Mouse (Mus musculus) forebrain, embryonic 11.5 days (tissue): ENCODE measurements around the gene Cth. TPM values are rescaled to one million over a fixed set of nuclear protein-coding genes. Genes with fewer than 3 reads are reported as not detected.
A peak's percentile ranks its signal among the peaks of the same experiment; 100 is the strongest.
"Not testable (repeated sequence)": the region's sequence is repeated elsewhere in the genome, so short reads cannot be mapped to it uniquely, and the experiment has no call there.

ENCODE experiments used
- ATAC-seq: fragments of 200-750 bp; cut with Nextera tagmentation; replicated peaks from 2 replicates; pipeline ENCODE4 v1.8.0; 2017; ENCODE audit warnings: moderate TSS enrichment; ENCODE audit not compliant: low FRiP score
- DNase-seq: peaks from one replicate; pipeline ENCODE4 v3.0.0-alpha.2; 2017; ENCODE audit warnings: low spot score
- H3K27ac ChIP-seq: fragments of 300-500 bp; sonication (generic); 2 replicates; pipeline ENCODE4 v1.5.1; 2014; ENCODE audit warnings: low read depth, low read length
- H3K27me3 ChIP-seq: fragments of 300-500 bp; sonication (generic); 2 replicates; pipeline ENCODE4 v1.6.1; 2014; ENCODE audit warnings: mild to moderate bottlenecking, low read length, mixed read lengths; ENCODE audit not compliant: control insufficient read depth, insufficient read depth
- H3K36me3 ChIP-seq: fragments of 300-500 bp; sonication (generic); 2 replicates; pipeline ENCODE4 v1.6.1; 2014; ENCODE audit warnings: mild to moderate bottlenecking, low read length, moderate library complexity, mixed read lengths; ENCODE audit not compliant: control insufficient read depth, insufficient read depth
- H3K4me1 ChIP-seq: fragments of 300-500 bp; sonication (generic); replicated peaks from 2 replicates; pipeline ENCODE4 v1.6.1; 2014; ENCODE audit warnings: low read length, mixed read lengths; ENCODE audit not compliant: control insufficient read depth, insufficient read depth
- H3K4me2 ChIP-seq: fragments of 300-500 bp; sonication (generic); 2 replicates; pipeline ENCODE4 v1.6.1; 2014; ENCODE audit warnings: low read depth, mild to moderate bottlenecking, low read length, moderate library complexity, mixed read lengths; ENCODE audit not compliant: severe bottlenecking
- H3K4me3 ChIP-seq: fragments of 300-500 bp; sonication (generic); 2 replicates; pipeline ENCODE4 v1.5.1; 2014; ENCODE audit warnings: low read depth, low read length
- H3K9ac ChIP-seq: fragments of 300-500 bp; sonication (generic); 2 replicates; pipeline ENCODE4 v1.6.1; 2014; ENCODE audit warnings: low read length
- H3K9me3 ChIP-seq: fragments of 300-500 bp; sonication (generic); 2 replicates; pipeline ENCODE4 v1.6.1; 2016; ENCODE audit warnings: low read length, mixed read lengths; ENCODE audit not compliant: control insufficient read depth
- WGBS: fragments of 180-500 bp; shearing (Covaris S2); extraction: QIAGEN DNeasy Blood & Tissue Kit; methylation state at CpG from one replicate; pipeline ENCODE4 v1.1.7; 2014; 5-methylcytosine and 5-hydroxymethylcytosine counted together
- polyA plus RNA-seq: library from polyadenylated mRNA; unstranded; fragments of >200 nt; fragmentation: Nextera tagmentation; extraction: Ambion mirVana; gene quantifications from 2 replicates; pipeline ENCODE4 v1.2.1, GENCODE M21; 2014

Gene Cth
- polyA plus RNA-seq, 1 experiment from 2014 or later, result 15.1 TPM

- Histone ChIP-seq H3K36me3 (no peaks in the 10 kb centered on the region), H3K4me3 (peak within 1 kb of the TSS; percentile 93), H3K4me1 (no peaks in the 10 kb centered on the region), H3K4me2 (peak within 1 kb of the TSS; percentile 89), H3K27ac (peak within 1 kb of the TSS; percentile 88), H3K9ac (peak within 1 kb of the TSS; percentile 96), H3K27me3 (no peaks in the 10 kb centered on the region), H3K9me3 (no peaks in the 10 kb centered on the region)
- 0% methylated on average over 31 of the region's 45 CpGs for WGBS
- peak; percentile 95 for DNase-seq
- peak; percentile 97 for ATAC-seq
Observed at GRCm38 (mm10) chr3:157946843-157947358, 22.0 kb upstream of the Cth start, which contains the start of gene Ankrd13c. Gene Ankrd13c (plus strand): TSS chr3:157947239.

- ATAC-seq (no peak), DNase-seq (no peak)
- no peak overlapping the region for H3K4me2 ChIP-seq
- 83% methylated on average over 2 of the region's 2 CpGs for WGBS
- no peaks in the 10 kb centered on the region for H3K36me3 ChIP-seq
- no peaks in the 10 kb centered on the region for H3K9me3 ChIP-seq
- no peaks in the 10 kb centered on the region for H3K4me1 ChIP-seq
- H3K27me3 ChIP-seq, result no peaks in the 10 kb centered on the region
- H3K9ac ChIP-seq, result no peak overlapping the region
- H3K4me3 ChIP-seq, result no peak overlapping the region
- H3K27ac ChIP-seq, result no peak overlapping the region
Observed at GRCm38 (mm10) chr3:157938585-157938984, 13.7 kb upstream of the Cth start.

DNA sequence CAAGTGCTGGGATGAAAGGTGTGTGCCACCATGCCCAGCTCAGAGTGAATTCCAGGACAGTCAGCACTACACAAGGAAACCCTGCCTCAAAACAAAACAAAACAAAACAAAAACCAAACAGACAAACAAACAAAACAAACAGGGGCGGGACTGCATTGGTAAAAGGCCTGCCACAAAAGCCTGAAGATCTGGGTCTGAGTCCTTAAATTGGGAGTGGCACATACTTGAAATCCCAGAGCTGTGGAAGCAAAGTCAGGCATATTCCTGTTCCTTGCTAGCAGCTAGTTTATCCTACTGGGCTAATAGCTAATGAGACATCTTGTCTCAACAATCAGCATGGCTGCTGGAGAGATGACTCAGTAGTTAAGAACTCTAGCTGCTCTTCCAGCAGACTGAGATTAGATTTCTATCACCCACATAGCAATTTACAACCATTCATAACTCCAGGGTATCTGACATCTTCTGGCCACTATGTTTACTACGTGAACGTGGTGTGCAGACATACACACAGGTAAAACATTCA is 9.5 kb upstream of the Cth start:
- WGBS, result 79% methylated on average over 3 of the region's 3 CpGs
- no peaks in the 10 kb centered on the region for H3K4me1 ChIP-seq
- H3K27me3 ChIP-seq, result no peaks in the 10 kb centered on the region
- DNase-seq, result no peak
- H3K9ac ChIP-seq, result no peak overlapping the region
- no peak overlapping the region for H3K4me2 ChIP-seq
- H3K9me3 ChIP-seq, result no peaks in the 10 kb centered on the region
- ATAC-seq, result no peak
- no peak overlapping the region for H3K4me3 ChIP-seq
- no peaks in the 10 kb centered on the region for H3K36me3 ChIP-seq
- no peak overlapping the region for H3K27ac ChIP-seq

DNA sequence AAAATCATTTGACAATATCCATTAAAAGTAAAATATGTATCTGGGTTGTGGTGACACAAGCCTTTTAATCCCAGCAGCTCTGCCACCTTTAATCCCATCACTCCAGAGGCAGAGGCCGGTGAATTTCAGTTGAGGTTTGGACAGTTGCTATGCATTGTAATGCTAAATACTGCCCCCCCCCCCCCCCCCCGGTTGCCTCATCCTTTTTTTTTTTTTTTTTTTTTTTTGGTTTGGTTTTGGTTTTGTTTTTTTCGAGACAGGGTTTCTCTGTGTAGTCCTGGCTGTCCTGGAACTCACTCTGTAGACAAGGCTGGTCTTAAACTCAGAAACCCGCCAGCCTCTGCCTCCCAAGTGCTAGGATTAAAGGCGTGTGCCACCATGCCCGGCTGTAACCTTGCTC is 8.3 kb upstream of the Cth start:
- not testable (repeated sequence) for H3K4me2 ChIP-seq, H3K4me1 ChIP-seq, H3K27ac ChIP-seq, ATAC-seq, H3K27me3 ChIP-seq, H3K9ac ChIP-seq, H3K4me3 ChIP-seq, H3K36me3 ChIP-seq, DNase-seq, H3K9me3 ChIP-seq
- 79% methylated on average over 5 of the region's 6 CpGs for WGBS

DNA sequence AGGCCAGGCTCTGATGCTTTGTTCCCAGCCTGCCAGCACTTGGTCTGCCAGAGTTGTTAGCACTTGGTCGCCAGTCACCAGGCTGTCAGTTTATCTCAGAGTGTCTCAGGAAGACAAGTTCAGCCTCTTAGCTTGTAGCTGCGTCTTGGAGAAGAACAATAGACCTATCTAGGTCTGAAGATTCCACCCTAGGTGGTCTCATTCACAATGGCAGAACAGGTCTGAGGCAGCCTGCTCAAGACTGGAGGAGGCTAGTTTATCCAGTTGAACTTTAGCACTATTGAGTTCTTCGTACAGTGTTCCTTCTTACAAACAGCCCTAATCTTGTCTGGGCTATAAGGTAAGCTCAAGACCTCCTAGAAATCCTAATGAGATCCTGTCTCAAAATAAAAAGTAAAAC is 7.2 kb upstream of the Cth start:
- Histone ChIP-seq H3K4me2 (no peak overlapping the region), H3K27ac (no peak overlapping the region), H3K27me3 (no peaks in the 10 kb centered on the region), H3K36me3 (no peaks in the 10 kb centered on the region), H3K4me1 (no peaks in the 10 kb centered on the region), H3K9me3 (no peaks in the 10 kb centered on the region), H3K4me3 (no peak overlapping the region), H3K9ac (no peak overlapping the region)
- DNase-seq (no peak), ATAC-seq (no peak)
- WGBS, result 45% methylated on average over 3 of the region's 3 CpGs

DNA sequence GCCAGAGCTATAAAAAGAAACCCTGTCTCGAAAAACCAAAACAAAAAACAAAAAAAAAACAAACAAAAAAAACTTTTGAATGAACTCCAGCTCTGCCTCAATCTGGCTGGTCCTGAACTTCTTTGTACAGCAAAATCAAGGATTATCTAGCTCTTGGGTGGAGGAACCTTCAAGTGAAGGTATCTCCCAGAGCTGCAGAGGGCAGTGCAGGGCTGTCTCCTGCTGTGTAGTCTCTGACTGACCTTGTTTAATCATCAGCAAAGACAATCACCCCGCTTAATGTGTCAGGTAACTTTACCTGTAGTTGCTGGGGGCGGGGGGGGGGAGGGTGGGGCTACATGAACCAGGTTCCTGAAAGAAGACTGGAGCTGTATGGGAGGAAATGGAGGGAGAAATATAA is 6.7 kb upstream of the Cth start:
- no peak for DNase-seq
- no peaks in the 10 kb centered on the region for H3K9me3 ChIP-seq

DNA sequence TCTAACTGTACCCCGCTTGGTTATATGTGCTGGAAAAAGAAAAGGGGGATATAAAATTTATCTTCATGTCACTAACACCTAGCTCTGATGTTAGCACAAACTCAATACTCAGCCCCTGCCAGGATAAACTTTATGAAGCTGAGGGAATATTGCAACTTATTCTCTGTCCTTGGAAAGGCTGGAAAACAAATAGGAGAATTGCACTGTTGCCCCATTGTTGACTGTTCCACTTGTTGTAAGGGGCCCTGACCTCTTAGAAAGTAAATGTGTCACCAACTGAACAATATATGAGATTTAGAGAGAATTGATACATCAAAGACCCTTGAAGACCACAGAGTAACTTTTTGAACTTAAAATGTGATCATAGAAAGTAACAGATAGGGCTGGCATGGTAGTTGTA is 4.5 kb upstream of the Cth start:
- no peak overlapping the region for H3K4me2 ChIP-seq
- no peaks in the 10 kb centered on the region for H3K4me1 ChIP-seq
- no peaks in the 10 kb centered on the region for H3K9me3 ChIP-seq
- no peak for DNase-seq
- H3K36me3 ChIP-seq, result no peaks in the 10 kb centered on the region
- no peak overlapping the region for H3K27ac ChIP-seq
- 85% methylated on average over 1 of the region's 1 CpGs for WGBS
- ATAC-seq, result no peak
- H3K9ac ChIP-seq, result no peak overlapping the region
- no peaks in the 10 kb centered on the region for H3K27me3 ChIP-seq
- no peak overlapping the region for H3K4me3 ChIP-seq

More for the DNA sequence above, 6.7 kb upstream of the Cth start:
- Histone ChIP-seq H3K27ac (no peak overlapping the region), H3K27me3 (no peaks in the 10 kb centered on the region), H3K36me3 (no peaks in the 10 kb centered on the region), H3K4me2 (no peak overlapping the region), H3K4me1 (no peaks in the 10 kb centered on the region), H3K4me3 (no peak overlapping the region), H3K9ac (no peak overlapping the region)
- WGBS, result 64% methylated on average over 3 of the region's 3 CpGs
- no peak for ATAC-seq

DNA sequence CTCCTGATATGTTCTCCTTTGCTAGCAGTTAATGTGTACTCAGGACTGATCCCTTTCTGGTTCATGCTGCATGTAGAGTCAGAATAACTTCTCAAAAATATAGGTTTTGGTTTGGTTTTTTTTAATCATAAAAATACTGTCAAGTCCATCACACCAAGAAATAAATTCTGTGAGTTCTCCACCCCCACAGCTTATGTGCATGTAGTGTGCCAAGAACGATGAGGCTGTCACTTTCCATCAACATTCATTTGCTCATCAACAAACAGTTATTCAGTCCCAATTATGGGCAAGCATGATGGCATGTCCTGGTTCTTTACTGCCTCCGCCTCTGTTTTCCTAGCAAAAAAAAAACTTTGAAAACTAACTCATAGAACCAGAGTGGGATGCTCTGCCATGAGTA is 3.9 kb upstream of the Cth start:
- Histone ChIP-seq H3K4me1 (no peaks in the 10 kb centered on the region), H3K27me3 (no peaks in the 10 kb centered on the region), H3K4me3 (no peak overlapping the region), H3K9me3 (no peaks in the 10 kb centered on the region), H3K9ac (no peak overlapping the region), H3K4me2 (no peak overlapping the region), H3K27ac (no peak overlapping the region), H3K36me3 (no peaks in the 10 kb centered on the region)
- WGBS, result 88% methylated on average over 2 of the region's 2 CpGs
- no peak for DNase-seq
- no peak for ATAC-seq

DNA sequence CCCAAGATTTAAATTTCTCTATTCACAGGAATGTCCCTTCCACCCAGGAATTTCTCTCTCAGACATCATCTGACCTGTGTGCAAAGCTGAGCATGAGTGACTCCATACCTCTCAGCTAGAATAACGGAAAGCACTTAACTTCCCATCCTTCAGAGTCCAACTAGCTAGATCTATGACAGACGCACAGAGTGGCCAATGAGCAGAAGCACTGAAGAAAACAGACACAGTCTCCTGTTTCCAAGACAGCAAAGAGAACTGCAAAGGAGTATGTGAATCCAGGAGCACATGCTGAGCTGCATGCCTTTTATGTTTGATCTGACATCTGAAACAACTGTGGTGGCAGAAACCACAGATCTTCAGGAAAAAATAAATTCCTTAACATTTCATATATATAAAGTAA is 1.9 kb upstream of the Cth start:
- H3K9ac ChIP-seq, result no peak overlapping the region
- no peaks in the 10 kb centered on the region for H3K36me3 ChIP-seq
- no peak for ATAC-seq
- H3K4me2 ChIP-seq, result no peak overlapping the region
- no peaks in the 10 kb centered on the region for H3K4me1 ChIP-seq
- H3K9me3 ChIP-seq, result no peaks in the 10 kb centered on the region
- no peak for DNase-seq
- H3K27ac ChIP-seq, result no peak overlapping the region
- H3K4me3 ChIP-seq, result no peak overlapping the region
- no peaks in the 10 kb centered on the region for H3K27me3 ChIP-seq
- WGBS, result 66% methylated on average over 2 of the region's 2 CpGs
